Mouse (Mus musculus) liver, adult 2 months (tissue): ENCODE data around the gene Myh3. TPM values are rescaled to one million over a fixed set of nuclear protein-coding genes. Genes with fewer than 3 reads are reported as not detected.

ENCODE experiments used
- DNase-seq: peaks from one replicate; pipeline ENCODE4 v3.0.0-alpha.2; 2011; ENCODE audit warnings: low read depth, low spot score; ENCODE audit errors: extremely low read depth
- H3K27ac ChIP-seq: fragments of 200-500 bp; replicated peaks from 2 replicates; pipeline ENCODE4 v1.5.1; 2012; ENCODE audit warnings: low read depth, mild to moderate bottlenecking, control low read depth, inconsistent platforms, low read length; ENCODE audit not compliant: insufficient read depth
- H3K27me3 ChIP-seq: fragments of 200-500 bp; 2 replicates; pipeline ENCODE4 v1.6.1; 2012; ENCODE audit warnings: mild to moderate bottlenecking, moderate library complexity, low read length, inconsistent platforms; ENCODE audit not compliant: control insufficient read depth, insufficient read depth
- H3K36me3 ChIP-seq: fragments of 200-500 bp; 2 replicates; pipeline ENCODE4 v1.6.1; 2012; ENCODE audit warnings: low read length, inconsistent platforms; ENCODE audit not compliant: control insufficient read depth, insufficient read depth
- H3K4me1 ChIP-seq: fragments of 200-500 bp; 2 replicates; pipeline ENCODE4 v1.6.1; 2011; ENCODE audit warnings: low read length; ENCODE audit not compliant: control insufficient read depth, insufficient read depth
- H3K4me3 ChIP-seq: fragments of 200-500 bp; 2 replicates; pipeline ENCODE4 v1.5.1; 2011; ENCODE audit warnings: low read depth, mild to moderate bottlenecking, control low read depth, low read length, moderate library complexity; ENCODE audit not compliant: insufficient read depth
- H3K79me2 ChIP-seq: fragments of 200-500 bp; 2 replicates; pipeline ENCODE4 v1.6.1; 2012; ENCODE audit warnings: inconsistent platforms, mild to moderate bottlenecking, low read length, moderate library complexity; ENCODE audit not compliant: control insufficient read depth, insufficient read depth
- H3K9ac ChIP-seq: fragments of 200-500 bp; 2 replicates; pipeline ENCODE4 v1.6.1; 2012; ENCODE audit warnings: low read depth, mild to moderate bottlenecking, control low read depth, inconsistent platforms, low read length
- CTCF ChIP-seq: fragments of 200-500 bp; IDR thresholded peaks from 2 replicates; pipeline ENCODE4 v1.5.1; 2011; ENCODE audit warnings: low read depth, low read length, control low read depth
- POLR2A ChIP-seq: fragments of 200-500 bp; IDR thresholded peaks from 2 replicates; pipeline ENCODE4 v1.6.1; 2011; ENCODE audit warnings: low read length, control low read depth; ENCODE audit not compliant: insufficient read depth; ENCODE audit errors: extremely low read depth
- WGBS: fragments of 180-500 bp; shearing (Covaris S2); methylation state at CpG from one replicate; pipeline ENCODE4 v1.1.7; 2018; 5-methylcytosine and 5-hydroxymethylcytosine counted together
- polyA plus RNA-seq: library from polyadenylated mRNA; depleted of rRNA; stranded (reverse); fragments of >200 nt; gene quantifications from 2 replicates; pipeline ENCODE4 v1.2.3, GENCODE M21; 2012
- total RNA-seq: library from RNA; depleted of rRNA; stranded (reverse); fragments of >200 nt; gene quantifications from 2 replicates; pipeline ENCODE4 v1.2.3, GENCODE M21; 2014

The Myh3 gene
- total and polyA plus RNA-seq, 2 experiments = not detected

DNA sequence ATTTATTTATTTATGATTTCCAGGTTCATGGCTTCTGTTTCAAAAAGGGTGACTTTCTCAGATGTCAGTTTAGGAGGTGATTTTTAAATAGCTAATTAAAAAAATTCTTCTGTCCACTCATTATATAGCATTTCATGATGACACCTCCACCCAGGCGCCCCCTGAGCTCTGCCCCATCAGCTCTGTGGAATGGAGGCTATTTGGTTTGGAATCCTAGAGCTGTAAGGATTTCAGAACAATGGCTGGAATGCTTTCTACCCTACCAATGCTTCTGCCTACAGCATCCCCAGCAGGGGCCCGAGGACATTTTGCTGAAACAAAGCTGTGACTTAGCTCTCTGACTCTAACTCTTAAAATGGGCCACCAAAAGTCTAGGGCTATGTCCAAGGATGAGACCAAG is 55.4 kb downstream of the Myh3 start:
- H3K27me3 ChIP-seq = no peaks in the 10 kb centered on the region

DNA sequence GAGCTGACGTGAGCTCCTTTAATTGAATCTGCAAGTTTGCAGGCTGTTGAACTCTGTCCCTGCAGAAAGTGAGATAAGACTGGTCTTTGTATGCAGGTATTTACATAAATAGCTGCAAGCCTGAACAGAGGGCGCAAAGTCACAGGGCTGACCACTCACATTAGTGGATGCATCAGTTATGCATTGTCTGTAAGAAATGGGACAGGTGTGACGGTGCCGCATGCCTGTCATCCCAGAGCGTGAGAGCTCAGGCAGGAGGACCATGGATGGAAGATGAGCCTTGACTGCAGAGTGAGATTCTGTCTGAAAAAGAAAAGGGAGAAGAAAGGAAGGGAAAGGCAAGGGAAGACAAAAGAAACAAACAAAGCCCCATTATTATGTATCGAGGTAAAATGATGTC is 56.6 kb downstream of the Myh3 start:
- Histone ChIP-seq H3K36me3 (no peaks in the 10 kb centered on the region), H3K79me2 (no peaks in the 10 kb centered on the region), H3K27ac (no peak overlapping the region), H3K4me1 (no peaks in the 10 kb centered on the region), H3K27me3 (no peaks in the 10 kb centered on the region), H3K9ac (no peak overlapping the region), H3K4me3 (no peak overlapping the region)
- TF ChIP-seq CTCF = no peak
- no peak for TF ChIP-seq POLR2A
- 86% methylated on average over 6 of the region's 6 CpGs for WGBS
- DNase-seq = no peak

More for the DNA sequence above, 55.4 kb downstream of the Myh3 start:
- DNase-seq = no peak
- WGBS = 70% methylated on average over 2 of the region's 2 CpGs
- Histone ChIP-seq H3K4me3 (no peak overlapping the region), H3K27ac (no peak overlapping the region), H3K9ac (no peak overlapping the region), H3K79me2 (no peaks in the 10 kb centered on the region), H3K4me1 (no peaks in the 10 kb centered on the region), H3K36me3 (no peaks in the 10 kb centered on the region)
- TF ChIP-seq POLR2A (no peak), CTCF (no peak)

DNA sequence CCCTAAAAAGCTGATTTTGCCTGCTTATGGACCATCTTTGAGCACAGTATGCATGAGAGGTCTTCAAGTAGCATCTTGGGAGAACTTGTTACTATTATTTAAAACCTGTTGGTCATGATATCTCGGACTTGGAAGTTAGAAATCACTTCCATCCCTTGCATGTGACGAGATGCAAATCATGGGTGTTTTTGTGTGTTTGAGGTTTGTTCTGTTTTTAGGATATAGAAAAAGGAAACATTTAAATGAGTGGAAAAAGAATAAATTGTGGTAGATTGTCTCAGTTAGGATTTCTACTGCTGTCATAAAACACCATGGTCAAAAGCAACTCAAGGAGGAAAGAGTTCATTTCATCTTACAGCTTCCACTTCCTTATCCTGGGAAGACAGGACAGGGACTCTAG is 57.4 kb downstream of the Myh3 start:
- 82% methylated on average over 2 of the region's 2 CpGs for WGBS
- TF ChIP-seq CTCF = no peak
- Histone ChIP-seq H3K36me3 (no peaks in the 10 kb centered on the region), H3K27me3 (no peaks in the 10 kb centered on the region), H3K4me3 (no peak overlapping the region), H3K4me1 (no peaks in the 10 kb centered on the region), H3K27ac (no peak overlapping the region), H3K79me2 (no peaks in the 10 kb centered on the region), H3K9ac (no peak overlapping the region)
- no peak for DNase-seq

DNA sequence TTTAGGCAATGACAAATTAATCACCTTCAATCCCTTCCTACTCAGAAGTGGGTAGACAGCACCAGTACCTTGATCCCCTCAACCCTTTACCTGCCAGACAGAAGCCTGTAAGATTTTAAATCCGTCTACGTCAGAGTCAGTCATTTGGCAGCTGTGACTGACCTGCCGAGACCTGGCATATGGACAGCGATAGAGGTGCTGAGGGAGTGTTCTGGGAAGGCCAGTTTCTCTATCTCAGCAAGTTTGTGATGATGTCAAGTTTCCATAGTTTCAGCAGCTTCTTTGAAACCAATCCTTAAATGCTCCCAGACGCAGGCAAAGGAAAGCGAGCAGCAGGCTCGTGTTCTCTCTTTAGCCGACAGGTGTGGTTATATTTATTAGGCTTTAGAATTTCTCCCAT is 61.5 kb downstream of the Myh3 start:
- no peaks in the 10 kb centered on the region for H3K36me3 ChIP-seq
- no peaks in the 10 kb centered on the region for H3K79me2 ChIP-seq
- TF ChIP-seq CTCF = no peak
- no peak for TF ChIP-seq POLR2A
- H3K4me3 ChIP-seq = no peak overlapping the region
- 93% methylated on average over 8 of the region's 8 CpGs for WGBS
- no peak overlapping the region for H3K9ac ChIP-seq
- no peaks in the 10 kb centered on the region for H3K4me1 ChIP-seq
- H3K27ac ChIP-seq = no peak overlapping the region
- no peak for DNase-seq
- H3K27me3 ChIP-seq = no peaks in the 10 kb centered on the region

DNA sequence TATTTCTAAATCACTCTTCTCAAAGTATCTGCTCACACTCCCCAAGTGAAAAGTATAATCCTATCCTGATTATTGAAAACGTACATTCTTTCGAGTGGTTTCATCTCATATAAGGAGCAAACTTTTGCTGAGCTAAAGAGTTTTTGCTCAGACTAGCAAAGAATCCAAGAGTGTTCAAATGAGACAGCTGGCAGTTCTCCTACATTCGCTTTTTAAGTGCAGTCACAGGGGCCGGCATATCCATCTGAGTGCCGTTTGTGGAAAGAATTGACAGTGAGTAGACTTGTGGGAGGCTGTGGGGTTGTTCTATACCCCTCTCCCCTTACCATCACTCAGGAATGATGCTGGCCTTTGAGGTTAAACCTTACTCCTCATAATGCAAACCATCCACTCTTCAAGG is 62.1 kb downstream of the Myh3 start:
- H3K27ac ChIP-seq = no peak overlapping the region
- 85% methylated on average over 5 of the region's 5 CpGs for WGBS
- TF ChIP-seq POLR2A (no peak), CTCF (no peak)
- H3K79me2 ChIP-seq = no peaks in the 10 kb centered on the region
- H3K9ac ChIP-seq = no peak overlapping the region
- no peaks in the 10 kb centered on the region for H3K27me3 ChIP-seq
- H3K4me1 ChIP-seq = no peaks in the 10 kb centered on the region
- H3K4me3 ChIP-seq = no peak overlapping the region
- no peak for DNase-seq
- no peaks in the 10 kb centered on the region for H3K36me3 ChIP-seq

DNA sequence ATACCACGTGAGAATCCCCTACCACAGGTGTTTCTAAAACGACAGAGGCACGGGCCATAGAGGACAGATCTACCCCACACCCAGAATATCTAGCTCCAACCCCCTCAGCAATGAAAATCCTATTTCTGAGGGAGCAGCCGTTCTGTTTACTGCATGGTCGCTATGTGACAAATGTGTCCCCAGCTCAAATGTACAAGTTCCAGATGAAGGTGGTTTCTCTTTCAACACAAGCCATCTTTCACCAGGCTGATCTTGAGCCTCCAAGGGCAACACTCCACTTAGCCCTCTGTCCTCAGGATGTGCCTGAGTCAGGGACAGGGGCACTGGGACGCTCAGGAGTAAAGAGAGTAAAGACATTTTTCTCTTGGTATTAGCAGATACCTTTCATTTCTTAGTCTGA is 62.9 kb downstream of the Myh3 start:
- no peak overlapping the region for H3K27ac ChIP-seq
- no peaks in the 10 kb centered on the region for H3K79me2 ChIP-seq
- no peaks in the 10 kb centered on the region for H3K4me1 ChIP-seq
- no peak overlapping the region for H3K4me3 ChIP-seq
- DNase-seq = no peak
- H3K27me3 ChIP-seq = no peaks in the 10 kb centered on the region
- TF ChIP-seq POLR2A (no peak), CTCF (no peak)
- no peak overlapping the region for H3K9ac ChIP-seq
- WGBS = 73% methylated on average over 6 of the region's 6 CpGs
- no peaks in the 10 kb centered on the region for H3K36me3 ChIP-seq
